Mouse (Mus musculus): ENCODE measurements around the gene Gnpda2. TPM values are rescaled to one million over a fixed set of nuclear protein-coding genes. Genes with fewer than 3 reads are reported as not detected.

Gnpda2 gene
- polyA plus RNA-seq (2012; rRNA removed), result 28.4 and 32.7 TPM in 2 replicates

- no peaks in the 10 kb centered on the region for H3K4me1 ChIP-seq (ENCODE audit: control insufficient read depth, insufficient read depth, low read length)
- H3K27ac ChIP-seq (ENCODE audit: insufficient read depth, low read length), result peak within 1 kb of the TSS; percentile 15; the same call in 1 of the 2 replicates
- DNase-seq, result peak; percentile 89 to 91
- H3K27me3 ChIP-seq (ENCODE audit: control insufficient read depth, insufficient read depth, low read length), result no peaks in the 10 kb centered on the region
- WGBS, result 3% methylated on average over 42 of the region's 42 CpGs
- TF ChIP-seq CTCF (IDR thresholded peaks at IDR 0.05; ENCODE audit: borderline replicate concordance, insufficient read depth, low read depth, low read length) (peak; percentile 24; the same call in 1 of the 2 replicates), POLR2A (IDR thresholded peaks at IDR 0.05; ENCODE audit: borderline replicate concordance, insufficient read depth, low read length) (peak; percentile 60; the same call in 1 of the 2 replicates)
- H3K4me3 ChIP-seq (replicated peaks; ENCODE audit: insufficient read depth, low read depth, low read length), result peak within 1 kb of the TSS; percentile 81
Observed at GRCm38 (mm10) chr5:69591640-69592461, at the start of gene Gnpda2. Gene Gnpda2 (minus strand): TSS chr5:69592340.

DNA sequence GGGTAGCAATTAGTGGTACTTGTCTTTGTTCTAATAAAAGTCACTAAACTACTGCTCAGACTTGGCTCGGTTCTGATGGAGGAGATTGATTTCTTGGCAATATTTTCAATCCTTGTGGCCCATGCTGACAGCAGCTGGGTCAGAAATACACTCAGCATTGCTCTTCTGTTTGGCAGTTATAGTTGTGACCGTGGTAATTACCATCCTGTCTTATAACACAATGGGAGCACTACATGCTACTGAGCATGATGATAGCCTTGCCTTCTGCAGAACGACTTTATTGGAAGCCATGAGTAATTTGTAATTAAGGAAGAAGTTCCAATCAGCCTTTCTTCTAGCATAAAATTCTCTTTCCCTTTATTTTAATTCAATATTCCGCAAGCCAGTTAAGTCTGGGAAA, 42.6 kb upstream of the Gnpda2 start:
- TF ChIP-seq POLR2A (IDR thresholded peaks at IDR 0.05; ENCODE audit: borderline replicate concordance, insufficient read depth, low read length) (no peak), CTCF (IDR thresholded peaks at IDR 0.05; ENCODE audit: borderline replicate concordance, insufficient read depth, low read depth, low read length) (no peak)
- H3K27me3 ChIP-seq (ENCODE audit: control insufficient read depth, insufficient read depth, low read length), result no peaks in the 10 kb centered on the region
- H3K4me3 ChIP-seq (replicated peaks; ENCODE audit: insufficient read depth, low read depth, low read length), result no peak overlapping the region
- H3K27ac ChIP-seq (ENCODE audit: insufficient read depth, low read length), result no peak overlapping the region
- DNase-seq, result no peak
- no peaks in the 10 kb centered on the region for H3K4me1 ChIP-seq (ENCODE audit: control insufficient read depth, insufficient read depth, low read length)
- WGBS, result 28% methylated on average over 4 of the region's 4 CpGs

DNA sequence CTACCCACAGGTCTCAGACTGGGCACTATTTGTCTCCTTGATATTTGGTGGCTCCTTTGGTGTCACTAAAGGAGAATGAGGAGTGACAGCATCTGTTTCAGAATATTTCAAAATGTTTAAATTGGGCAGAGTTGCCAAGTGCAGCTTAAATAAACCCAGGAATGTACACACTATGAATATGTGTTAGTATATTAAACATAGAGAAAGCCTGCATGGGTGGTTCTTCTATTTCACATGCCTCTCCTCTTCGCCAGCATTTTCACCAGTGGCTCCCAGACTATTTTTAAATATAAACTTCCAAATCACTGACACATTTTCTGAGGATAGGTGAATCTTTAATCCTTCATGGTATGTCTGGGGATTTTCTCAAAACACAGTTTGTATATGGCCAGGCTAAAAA, 28.8 kb upstream of the Gnpda2 start:
- Histone ChIP-seq H3K4me1 (ENCODE audit: control insufficient read depth, insufficient read depth, low read length) (no peaks in the 10 kb centered on the region), H3K27me3 (ENCODE audit: control insufficient read depth, insufficient read depth, low read length) (no peaks in the 10 kb centered on the region), H3K4me3 (replicated peaks; ENCODE audit: insufficient read depth, low read depth, low read length) (no peak overlapping the region), H3K27ac (ENCODE audit: insufficient read depth, low read length) (no peak overlapping the region)
- DNase-seq, result no peak
- 91% methylated on average over 1 of the region's 1 CpGs for WGBS
- no peak for TF ChIP-seq CTCF (IDR thresholded peaks at IDR 0.05; ENCODE audit: borderline replicate concordance, insufficient read depth, low read depth, low read length)
- no peak for TF ChIP-seq POLR2A (IDR thresholded peaks at IDR 0.05; ENCODE audit: borderline replicate concordance, insufficient read depth, low read length)

- Histone ChIP-seq H3K27me3 (ENCODE audit: control insufficient read depth, insufficient read depth, low read length) (no peaks in the 10 kb centered on the region), H3K4me3 (replicated peaks; ENCODE audit: insufficient read depth, low read depth, low read length) (no peak overlapping the region), H3K27ac (ENCODE audit: insufficient read depth, low read length) (no peak overlapping the region), H3K4me1 (ENCODE audit: control insufficient read depth, insufficient read depth, low read length) (no peaks in the 10 kb centered on the region)
- DNase-seq, result no peak
- TF ChIP-seq CTCF (IDR thresholded peaks at IDR 0.05; ENCODE audit: borderline replicate concordance, insufficient read depth, low read depth, low read length) (peak; percentile 18; the same call in 1 of the 2 replicates), POLR2A (IDR thresholded peaks at IDR 0.05; ENCODE audit: borderline replicate concordance, insufficient read depth, low read length) (no peak)
- 19% methylated on average over 4 of the region's 4 CpGs for WGBS
Observed at GRCm38 (mm10) chr5:69613209-69613796, 21.2 kb upstream of the Gnpda2 start.

DNA sequence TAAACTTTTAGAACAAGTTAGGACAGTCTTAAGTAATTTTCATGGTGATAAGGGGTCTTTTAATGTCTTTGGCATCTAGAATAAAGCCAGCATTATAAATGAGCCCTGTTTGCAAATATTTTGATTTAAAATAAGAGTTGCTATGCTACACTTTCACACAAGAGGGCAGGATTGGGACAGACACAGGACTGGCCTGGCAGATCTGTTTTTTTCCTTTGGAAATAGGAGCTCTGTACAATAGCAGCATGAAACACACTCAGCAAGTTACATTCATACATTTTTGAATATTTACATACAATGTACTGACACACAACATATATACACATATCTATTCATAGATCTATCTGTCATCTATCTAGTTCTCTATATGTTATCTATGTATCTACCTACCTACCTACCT, 8.9 kb upstream of the Gnpda2 start:
- Histone ChIP-seq H3K4me3 (replicated peaks; ENCODE audit: insufficient read depth, low read depth, low read length) (no peak overlapping the region), H3K4me1 (ENCODE audit: control insufficient read depth, insufficient read depth, low read length) (no peaks in the 10 kb centered on the region), H3K27ac (ENCODE audit: insufficient read depth, low read length) (no peak overlapping the region), H3K27me3 (ENCODE audit: control insufficient read depth, insufficient read depth, low read length) (no peaks in the 10 kb centered on the region)
- no peak for DNase-seq
- no peak; the same call in 1 of the 2 replicates for TF ChIP-seq CTCF (IDR thresholded peaks at IDR 0.05; ENCODE audit: borderline replicate concordance, insufficient read depth, low read depth, low read length)
- no peak for TF ChIP-seq POLR2A (IDR thresholded peaks at IDR 0.05; ENCODE audit: borderline replicate concordance, insufficient read depth, low read length)

GRCm38 (mm10) chr5:69557404-69557935, 34.7 kb downstream of the Gnpda2 start:
- Histone ChIP-seq H3K4me1 (ENCODE audit: control insufficient read depth, insufficient read depth, low read length) (no peaks in the 10 kb centered on the region; the same call in none of the 2 replicates), H3K4me3 (replicated peaks; ENCODE audit: insufficient read depth, low read depth, low read length) (peak overlapping the region; percentile 93), H3K27me3 (ENCODE audit: control insufficient read depth, insufficient read depth, low read length) (no peaks in the 10 kb centered on the region), H3K27ac (ENCODE audit: insufficient read depth, low read length) (peak overlapping the region; percentile 87)
- WGBS, result 2% methylated on average over 16 of the region's 16 CpGs
- no peak for TF ChIP-seq POLR2A (IDR thresholded peaks at IDR 0.05; ENCODE audit: borderline replicate concordance, insufficient read depth, low read length)
- no peak for TF ChIP-seq CTCF (IDR thresholded peaks at IDR 0.05; ENCODE audit: borderline replicate concordance, insufficient read depth, low read depth, low read length)
- DNase-seq, result no peak

GRCm38 (mm10) chr5:69556628-69557403, 35.3 kb downstream of the Gnpda2 start, which contains the start of gene Guf1:
Gene Guf1 (plus strand): TSS chr5:69556923.
- Histone ChIP-seq H3K4me3 (replicated peaks; ENCODE audit: insufficient read depth, low read depth, low read length) (peak within 1 kb of the TSS; percentile 93), H3K27ac (ENCODE audit: insufficient read depth, low read length) (peak within 1 kb of the TSS; percentile 87), H3K27me3 (ENCODE audit: control insufficient read depth, insufficient read depth, low read length) (no peaks in the 10 kb centered on the region), H3K4me1 (ENCODE audit: control insufficient read depth, insufficient read depth, low read length) (no peaks in the 10 kb centered on the region; the same call in none of the 2 replicates)
- TF ChIP-seq CTCF (IDR thresholded peaks at IDR 0.05; ENCODE audit: borderline replicate concordance, insufficient read depth, low read depth, low read length) (no peak; the same call in 1 of the 2 replicates), POLR2A (IDR thresholded peaks at IDR 0.05; ENCODE audit: borderline replicate concordance, insufficient read depth, low read length) (peak; percentile 89; the same call in 1 of the 2 replicates)
- DNase-seq, result peak; percentile 97 to 99
- 1% methylated on average over 72 of the region's 72 CpGs for WGBS
